Mouse (Mus musculus) duodenum, adult 2 months (tissue): ENCODE results near the gene Smurf2. TPM values are rescaled to one million over a fixed set of nuclear protein-coding genes. Genes with fewer than 3 reads are reported as not detected.

ENCODE experiments used
- polyA plus RNA-seq: library from polyadenylated mRNA; depleted of rRNA; stranded (reverse); fragments of >200 nt; gene quantifications from 2 replicates; pipeline ENCODE4 v1.2.3, GENCODE M21; 2012; ENCODE audit warnings: low replicate concordance; rRNA removed

Smurf2 gene
- polyA plus RNA-seq = 4.1 TPM in 2 replicates

GRCm38 (mm10) chr11:106920551-106921379 is at the start of gene Smurf2:
Gene Smurf2 (minus strand): TSS chr11:106920715.

DNA sequence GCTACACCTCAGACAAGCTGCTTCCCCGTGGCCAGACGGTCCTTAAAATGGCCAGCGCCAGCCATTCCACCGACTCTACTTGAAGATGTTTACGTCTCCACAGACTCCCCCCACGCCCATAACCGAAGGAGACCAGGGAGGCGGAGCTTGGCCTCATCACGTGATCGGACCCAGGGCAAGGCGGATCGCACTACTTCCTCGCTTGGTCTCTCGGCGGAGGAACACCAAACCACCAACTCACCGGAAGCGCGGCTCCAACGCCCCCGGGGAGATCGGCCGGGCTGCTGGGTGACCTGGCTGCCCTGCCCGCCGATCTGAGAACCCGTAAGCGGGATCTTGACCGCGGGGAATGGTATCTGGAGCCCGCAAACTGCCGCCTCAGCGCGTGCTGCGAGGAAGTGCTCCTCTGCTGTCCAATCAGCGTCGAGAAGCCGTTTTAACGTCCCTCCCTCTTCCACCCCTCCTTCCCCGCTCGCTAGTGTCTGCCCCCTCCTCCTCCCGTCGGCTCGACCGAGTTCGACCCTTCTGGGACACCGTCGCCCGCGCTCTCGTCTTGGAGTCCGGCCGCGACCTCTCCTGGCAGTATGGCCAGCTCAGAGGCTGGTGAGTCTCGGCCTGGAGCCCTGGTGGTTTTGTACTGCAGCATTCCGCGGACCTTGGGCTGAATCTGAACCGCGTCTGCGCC is 131.6 kb downstream of the Smurf2 start, which contains the start of the genes Ddx5 and Cep95:
Ddx5 (minus strand) TSS at position 411 of the 685 bp plus-strand sequence.
Cep95 (plus strand) TSS at position 478 of the 685 bp plus-strand sequence.

GRCm38 (mm10) chr11:106779388-106780088 is 141.0 kb downstream of the Smurf2 start, which contains the start of gene Polg2:
Gene Polg2 (minus strand): TSS chr11:106779537.

Other genes with a start within 250 kb of the Smurf2 start
- gene Pecam1, start 170.1 kb downstream of the Smurf2 start, polyA plus RNA-seq = 4.8 and 5.2 TPM in 2 replicates
- 0.33 and 0.36 TPM in 2 replicates for gene Milr1, start 169.5 kb downstream of the Smurf2 start, polyA plus RNA-seq
- gene Polg2, start 141.2 kb downstream of the Smurf2 start, polyA plus RNA-seq = 7.7 and 22.0 TPM in 2 replicates
- gene Ddx5, start 131.5 kb downstream of the Smurf2 start, polyA plus RNA-seq = 305 and 1,134 TPM in 2 replicates
- 0.47 TPM in 2 replicates for gene Cep95, start 131.5 kb downstream of the Smurf2 start, polyA plus RNA-seq
- 3.9 and 13.8 TPM in 2 replicates for gene Kpna2, start 78.8 kb upstream of the Smurf2 start, polyA plus RNA-seq
- gene 1810010H24Rik, start 105.0 kb upstream of the Smurf2 start, polyA plus RNA-seq = 1.9 and 4.5 TPM in 2 replicates
- 7.5 and 10.6 TPM in 2 replicates for gene Bptf, start 211.4 kb upstream of the Smurf2 start, polyA plus RNA-seq